Mouse (Mus musculus) frontal cortex, postnatal 36 days (tissue): ENCODE measurements around the gene Fat3.

Source experiments
- DNase-seq, 2 experiments: peaks; one replicate each; pipeline ENCODE4 v3.0.0; 2022; ENCODE audit warnings: low spot score in 2 of 2

Fat3 gene

GRCm38 (mm10) chr9:16246741-16247140, 254.3 kb downstream of the Fat3 start:
- DNase-seq = no peak

GRCm38 (mm10) chr9:16231575-16231974, 269.5 kb downstream of the Fat3 start:
- DNase-seq = no peak

- no peak for DNase-seq
Observed at GRCm38 (mm10) chr9:16228919-16229318, 272.2 kb downstream of the Fat3 start.

GRCm38 (mm10) chr9:16227398-16227797, 273.7 kb downstream of the Fat3 start:
- no peak for DNase-seq

- DNase-seq = no peak
Observed at GRCm38 (mm10) chr9:16226545-16226944, 274.5 kb downstream of the Fat3 start.

GRCm38 (mm10) chr9:16221885-16222284, 279.2 kb downstream of the Fat3 start:
- peak; percentile 17 to 65 for DNase-seq

- DNase-seq = no peak
Observed at GRCm38 (mm10) chr9:16216235-16216634, 284.9 kb downstream of the Fat3 start.

- DNase-seq = peak; percentile 57 to 61
Observed at GRCm38 (mm10) chr9:16214731-16215681, 286.1 kb downstream of the Fat3 start.

GRCm38 (mm10) chr9:16213324-16213723, 287.8 kb downstream of the Fat3 start:
- DNase-seq = no peak

- DNase-seq = no peak
Observed at GRCm38 (mm10) chr9:16212628-16213027, 288.5 kb downstream of the Fat3 start.

- no peak for DNase-seq
Observed at GRCm38 (mm10) chr9:16212163-16212562, 288.9 kb downstream of the Fat3 start.

- DNase-seq = no peak
Observed at GRCm38 (mm10) chr9:16211468-16211867, 289.6 kb downstream of the Fat3 start.

- DNase-seq = peak; percentile 38 to 68
Observed at GRCm38 (mm10) chr9:16202296-16202695, 298.8 kb downstream of the Fat3 start.

- DNase-seq = no peak
Observed at GRCm38 (mm10) chr9:16200948-16201347, 300.1 kb downstream of the Fat3 start.

GRCm38 (mm10) chr9:16186461-16186860, 314.6 kb downstream of the Fat3 start:
- DNase-seq = no peak

- no peak for DNase-seq
Observed at GRCm38 (mm10) chr9:16169238-16169637, 331.8 kb downstream of the Fat3 start.

GRCm38 (mm10) chr9:16168051-16168450, 333.0 kb downstream of the Fat3 start:
- no peak for DNase-seq

- no peak for DNase-seq
Observed at GRCm38 (mm10) chr9:16159366-16159765, 341.7 kb downstream of the Fat3 start.

- DNase-seq = no peak
Observed at GRCm38 (mm10) chr9:16153580-16153930, 347.5 kb downstream of the Fat3 start.

- DNase-seq = no peak
Observed at GRCm38 (mm10) chr9:16152756-16153579, 348.1 kb downstream of the Fat3 start.

GRCm38 (mm10) chr9:16150046-16150445, 351.0 kb downstream of the Fat3 start:
- no peak for DNase-seq

- no peak for DNase-seq
Observed at GRCm38 (mm10) chr9:16147735-16148134, 353.4 kb downstream of the Fat3 start.

- DNase-seq = no peak
Observed at GRCm38 (mm10) chr9:16144684-16145083, 356.4 kb downstream of the Fat3 start.
